Mouse (Mus musculus) layer of hippocampus, adult 6 months (tissue): ENCODE data around the gene Calhm6. TPM values are rescaled to one million over a fixed set of nuclear protein-coding genes. Genes with fewer than 3 reads are reported as not detected.

Source experiments
- long read RNA-seq, 2 experiments: library from polyadenylated mRNA; unstranded; transcript quantifications; one replicate each; pipeline ENCODE4 v2.0.0; 2019 to 2020
- polyA plus RNA-seq: library from polyadenylated mRNA; unstranded; fragments of <200 nt; fragmentation: Nextera tagmentation; gene quantifications from 2 replicates; pipeline ENCODE4 v1.2.3, GENCODE M21; 2021

Calhm6 gene
- 0.59 and 1.4 TPM in 2 replicates for polyA plus RNA-seq
- long read RNA-seq, experiment 1, result 0 reads
- long read RNA-seq, experiment 2, partial matches to known transcripts, result 0 of 1 reads
- long read RNA-seq, experiment 2, other reads (novel, unspliced or antisense), result 1 of 1 reads

GRCm38 (mm10) chr10:34127392-34128378 lies at the start of gene Calhm6:
Calhm6 (minus strand) TSS chr10:34127984.

GRCm38 (mm10) chr10:34096418-34096883 lies 31.3 kb downstream of the Calhm6 start, which contains the start of gene Calhm5:
Calhm5 (minus strand) TSS chr10:34096519.

Other genes with a start within 250 kb of the Calhm6 start
- gene Rsph4a, start 222.9 kb downstream of the Calhm6 start, polyA plus RNA-seq, result 1.1 and 2.7 TPM in 2 replicates
- gene Zup1, start 176.7 kb downstream of the Calhm6 start, polyA plus RNA-seq, result 5.3 TPM in 2 replicates
- 169 and 170 TPM in 2 replicates for gene Rwdd1, start 108.4 kb downstream of the Calhm6 start, polyA plus RNA-seq
- gene Trappc3l, start 90.4 kb downstream of the Calhm6 start, polyA plus RNA-seq, result 0.15 and 0.23 TPM in 2 replicates
- not detected in 2 replicates for gene Calhm4, start 83.7 kb downstream of the Calhm6 start, polyA plus RNA-seq
- gene Calhm5, start 31.5 kb downstream of the Calhm6 start, polyA plus RNA-seq, result 4.4 and 4.6 TPM in 2 replicates
- gene Dse, start 79.7 kb upstream of the Calhm6 start, polyA plus RNA-seq, result 1.6 and 1.7 TPM in 2 replicates
- gene Tspyl1, start 154.2 kb upstream of the Calhm6 start, polyA plus RNA-seq, result 144 and 159 TPM in 2 replicates
- 186 and 188 TPM in 2 replicates for gene Tspyl4, start 169.5 kb upstream of the Calhm6 start, polyA plus RNA-seq